Mouse (Mus musculus) CH12.LX (cell line): ENCODE data around the gene Cap2.

Source experiments
- CTCF ChIP-seq, 2 experiments: IDR thresholded peaks in 1 of 2; conservative IDR thresholded peaks in 1 of 2; 2 replicates each; pipeline ENCODE4 v1.5.1; 2011 to 2012; ENCODE audit warnings: low read depth in 2 of 2, low read length in 2 of 2, improper control_type of control experiment in 1 of 2, inconsistent platforms in 1 of 2, mild to moderate bottlenecking in 1 of 2, moderate library complexity in 1 of 2
- KAT2A ChIP-seq: IDR thresholded peaks from 2 replicates; pipeline ENCODE4 v1.6.1; 2012; ENCODE audit warnings: low read length, improper control_type of control experiment, inconsistent platforms; ENCODE audit not compliant: insufficient replicate concordance

GRCm38 (mm10) chr13:46670514-46670913 lies 168.9 kb downstream of the Cap2 start:
- TF ChIP-seq KAT2A (no peak), CTCF (conservative IDR thresholded peaks at IDR 0.05 in 1 of 2, IDR thresholded peaks at IDR 0.05 in 1 of 2; ENCODE audit: low read depth in 2 of 2, low read length in 2 of 2) (no peak)
